Mouse (Mus musculus) Patski (cell line): Measurements from ENCODE around the gene Cd93. TPM values are rescaled to one million over a fixed set of nuclear protein-coding genes. Genes with fewer than 3 reads are reported as not detected.

ENCODE experiments used
- ATAC-seq: fragments of 100-300 bp; one replicate; pipeline ENCODE4 v1.8.0; 2021
- CTCF ChIA-PET: fragments of 350-600 bp; sonication (Branson Sonifier 250); formaldehyde crosslinking; loops from one replicate; lab custom pipeline; 2022; ENCODE audit warnings: inconsistent platforms; lab: Charles Lee
- POLR2A ChIA-PET: fragments of 350-600 bp; sonication (Branson Sonifier 250); formaldehyde crosslinking; loops from one replicate; lab custom pipeline; 2022; ENCODE audit warnings: antibody characterized with exemption, inconsistent platforms; lab: Charles Lee
- DNase-seq: peaks from one replicate; pipeline ENCODE4 v3.0.0-alpha.2; 2011; ENCODE audit warnings: low read depth, low spot score
- H3K27me3 ChIP-seq: fragments of 371-371 bp; one replicate; pipeline ENCODE4 v1.5.1; 2021
- CTCF ChIP-seq: fragments of 100-300 bp; IDR thresholded peaks from one replicate; pipeline ENCODE4 v1.5.1; 2021
- in situ Hi-C: fragments of 300-500 bp; cut with MboI; formaldehyde crosslinking; loops from 3 replicates; pipeline ENCODE4 v1.11.1; 2018; ENCODE audit warnings: low pct_unique_long_range_greater_than_20kb, mixed read lengths
- polyA plus RNA-seq: library from polyadenylated mRNA; unstranded; gene quantifications from one replicate; pipeline ENCODE4 v1.2.3, GENCODE M21; 2021

Gene Cd93
- polyA plus RNA-seq, 1 experiment from 2014 or later: 0.01 TPM

DNA sequence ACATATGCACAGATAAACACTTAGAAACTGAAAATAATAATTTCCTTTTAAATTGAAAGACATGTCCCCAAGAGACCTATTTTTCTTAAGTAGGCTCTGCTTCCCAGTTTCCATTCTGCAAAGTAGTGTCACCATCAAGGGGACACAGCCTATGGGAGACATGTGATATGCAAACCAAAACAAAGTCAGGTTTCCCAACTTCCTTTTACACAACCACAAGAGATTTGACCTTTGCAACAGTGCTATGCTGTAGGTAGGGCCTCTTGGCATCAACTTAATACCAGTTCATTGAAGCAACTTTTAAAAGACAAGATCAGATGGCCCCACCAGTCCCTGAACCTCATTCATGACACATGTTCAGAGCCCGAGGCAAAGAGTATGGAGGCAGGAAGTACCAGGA, 50.2 kb downstream of the Cd93 start:
- TF ChIP-seq CTCF: no peak
- ChIA-PET CTCF (no interaction called here), POLR2A (no interaction called here)
- H3K27me3 ChIP-seq: no peaks in the 10 kb centered on the region
- DNase-seq: no peak
- in situ Hi-C loops: no loop called here
- ATAC-seq: no peak

- H3K27me3 ChIP-seq: no peaks in the 10 kb centered on the region
- in situ Hi-C loops: no loop called here
- POLR2A ChIA-PET: interaction anchor here (0.9 kb wide), 1 partner anchor 13 kb away, joined by 4 read pairs; no protein-coding TSS in a partner anchor
- CTCF ChIA-PET: interaction anchor here (0.8 to 1.2 kb wide), 2 partner anchors 11 to 38 kb away, joined by 3 read pairs; no protein-coding TSS in a partner anchor
- no peak for TF ChIP-seq CTCF
- ATAC-seq (no peak), DNase-seq (no peak)
These were observed 55.4 kb downstream of the Cd93 start for GRCm38 (mm10) chr2:148387652-148388581.

DNA sequence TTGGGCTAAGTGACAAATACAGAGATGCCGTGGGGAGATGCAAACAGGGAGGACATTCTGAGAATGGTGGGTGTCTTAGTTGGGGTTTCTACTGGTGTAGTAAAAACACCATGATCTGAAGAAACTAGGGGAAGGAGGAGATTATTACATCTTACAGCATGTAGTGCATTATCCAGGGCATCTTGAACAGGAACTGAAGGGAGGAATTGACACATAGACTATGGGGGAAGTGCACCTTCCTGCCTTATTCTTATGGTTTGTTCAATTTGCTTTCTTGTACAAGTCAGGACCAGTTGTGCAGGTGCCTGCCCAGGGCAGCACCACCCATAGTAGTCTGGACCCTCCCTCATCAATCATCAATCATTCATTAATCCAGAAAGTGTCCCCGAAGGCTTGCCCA, 56.4 kb downstream of the Cd93 start:
- no peak for ATAC-seq
- no peak for TF ChIP-seq CTCF
- H3K27me3 ChIP-seq: no peaks in the 10 kb centered on the region
- POLR2A ChIA-PET: no interaction called here
- in situ Hi-C loops: no loop called here
- CTCF ChIA-PET: no interaction called here
- no peak for DNase-seq

Other genes starting within 250 kb of the Cd93 start
- gene Sstr4, start 48.2 kb downstream of the Cd93 start, polyA plus RNA-seq: not detected
- gene Thbd, start 35.4 kb downstream of the Cd93 start, polyA plus RNA-seq: not detected
- 30.5 TPM for gene Nxt1, start 229.0 kb upstream of the Cd93 start, polyA plus RNA-seq
- 27.8 TPM for gene Gzf1, start 237.5 kb upstream of the Cd93 start, polyA plus RNA-seq